Mouse (Mus musculus) T-helper 2 cell (primary cell): ENCODE measurements around the gene Ppm1f.
"Not testable (repeated sequence)": the region's sequence is repeated elsewhere in the genome, so short reads cannot be mapped to it uniquely, and the experiment has no call there.

Experiments
- in situ Hi-C: fragments of 300-600 bp; cut with MboI, MseI; formaldehyde crosslinking; loops from one replicate; pipeline ENCODE4 v1.15.1; 2025; ENCODE audit warnings: high pct_unique_total_duplicates

The Ppm1f gene

DNA sequence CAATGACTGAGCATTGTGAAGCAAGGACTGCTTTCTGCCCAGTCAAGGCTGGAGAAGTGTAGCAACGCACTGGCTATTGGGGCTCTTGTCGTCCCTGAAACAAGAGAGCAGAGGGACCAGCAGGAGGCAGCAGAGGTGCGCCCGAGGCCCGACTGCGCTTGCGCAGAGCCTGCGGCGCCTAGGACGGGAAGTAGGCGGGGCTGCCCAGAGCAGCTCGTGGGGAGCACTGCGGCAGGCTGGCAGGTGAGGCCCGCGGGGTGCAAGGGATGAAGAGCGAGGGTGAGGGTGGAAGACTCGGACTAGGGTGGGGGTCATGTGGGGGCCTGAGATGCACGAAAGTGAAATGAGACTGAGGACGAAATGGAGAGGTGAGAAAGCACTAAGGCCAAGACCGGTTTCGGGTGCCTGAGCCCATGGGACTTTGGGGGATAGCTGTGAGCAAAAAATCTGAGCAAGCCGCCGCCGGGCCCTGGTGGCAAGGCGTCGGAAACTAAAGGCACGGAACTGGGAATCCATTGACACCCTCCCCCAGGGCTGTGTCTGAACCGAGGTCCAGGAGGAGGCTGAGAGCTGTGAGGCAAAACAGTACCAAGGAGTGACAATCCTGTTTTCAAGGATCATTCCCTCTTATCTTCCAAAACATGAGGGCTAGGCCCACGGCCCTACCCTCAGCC, at the start of gene Ppm1f:
Gene Ppm1f, plus strand, starts transcription at position 88 of the 674 bp plus-strand sequence.
- in situ Hi-C loops, result loop anchor here (25.0 kb wide), 1 partner anchor 1284 kb away; no protein-coding TSS in a partner anchor

DNA sequence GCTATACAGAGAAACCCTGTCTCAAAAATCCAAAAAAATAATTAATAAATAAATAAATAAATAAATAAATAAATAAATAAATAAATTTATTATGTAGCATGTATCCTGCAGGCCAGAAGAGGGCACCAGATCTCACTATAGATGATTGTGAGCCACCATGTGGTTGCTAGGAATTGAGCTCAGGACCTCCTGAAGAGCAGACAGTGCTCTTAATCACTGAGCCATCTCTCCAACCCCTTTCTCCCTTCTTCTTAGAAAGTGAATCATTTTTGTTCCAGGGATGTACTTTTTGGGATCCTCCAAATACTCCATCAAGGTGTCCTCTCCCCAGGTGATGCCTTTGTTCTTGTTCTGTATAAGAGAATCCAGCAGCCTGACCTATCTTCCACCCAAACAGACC, 47.1 kb upstream of the Ppm1f start:
- in situ Hi-C loops, result no loop called here

DNA sequence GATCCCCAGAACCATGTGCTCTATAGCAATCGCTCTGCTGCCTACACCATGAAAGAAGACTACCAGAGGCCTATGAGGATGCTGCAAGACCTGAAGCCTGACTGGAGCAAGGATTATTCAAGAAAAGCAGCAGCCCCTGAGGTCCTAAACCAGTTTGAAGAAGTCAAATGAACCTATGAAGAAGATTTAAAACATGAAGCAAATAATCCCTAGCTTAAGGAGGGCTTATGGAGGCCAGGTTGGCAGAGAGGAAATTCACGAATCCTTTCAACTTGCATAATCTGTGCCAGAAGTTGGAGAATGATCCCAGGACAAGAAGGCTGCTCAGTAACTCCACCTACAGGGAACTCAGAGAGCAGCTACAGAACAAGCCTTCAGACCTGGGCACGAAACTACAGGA, 43.9 kb upstream of the Ppm1f start:
- in situ Hi-C loops, result no loop called here

DNA sequence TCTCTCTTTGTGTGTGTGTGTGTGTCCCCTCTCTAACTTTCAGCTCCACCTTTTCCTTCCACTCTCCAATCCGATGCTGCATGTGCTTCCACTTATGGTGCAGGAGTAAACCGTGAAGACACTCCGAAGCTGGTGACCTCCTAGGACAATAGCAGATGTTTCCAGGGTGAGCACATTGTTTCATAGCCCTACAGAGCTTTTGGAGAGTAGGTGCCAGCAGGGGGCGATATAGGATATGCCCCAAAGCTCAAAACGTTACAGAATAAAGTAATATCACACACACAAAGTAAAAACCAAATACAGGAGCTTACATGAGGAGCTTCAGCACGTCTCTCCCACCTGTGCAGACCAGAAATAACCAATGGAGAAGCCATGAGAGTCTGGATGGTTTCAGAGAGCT, 41.4 kb upstream of the Ppm1f start:
- in situ Hi-C loops, result no loop called here

DNA sequence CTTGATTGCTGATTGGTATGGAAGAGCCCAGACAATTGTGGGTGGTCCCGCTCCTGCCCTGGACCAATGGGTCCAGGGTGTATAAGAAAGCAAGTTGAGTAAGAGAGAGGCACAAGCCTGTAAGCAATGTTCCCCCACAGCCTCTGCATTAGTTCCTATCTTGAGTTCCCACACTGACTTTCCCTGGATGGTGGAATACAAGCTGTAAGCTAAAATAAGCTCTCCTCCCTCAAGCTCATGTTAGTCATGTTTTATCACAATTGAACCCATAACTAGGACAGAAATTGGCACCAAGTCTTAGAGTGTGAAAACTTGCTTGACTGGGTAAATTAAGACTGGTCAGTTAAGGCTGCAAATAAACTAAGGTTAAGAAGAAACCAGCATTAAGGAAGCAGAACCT, 40.7 kb upstream of the Ppm1f start:
- in situ Hi-C loops, result no loop called here

DNA sequence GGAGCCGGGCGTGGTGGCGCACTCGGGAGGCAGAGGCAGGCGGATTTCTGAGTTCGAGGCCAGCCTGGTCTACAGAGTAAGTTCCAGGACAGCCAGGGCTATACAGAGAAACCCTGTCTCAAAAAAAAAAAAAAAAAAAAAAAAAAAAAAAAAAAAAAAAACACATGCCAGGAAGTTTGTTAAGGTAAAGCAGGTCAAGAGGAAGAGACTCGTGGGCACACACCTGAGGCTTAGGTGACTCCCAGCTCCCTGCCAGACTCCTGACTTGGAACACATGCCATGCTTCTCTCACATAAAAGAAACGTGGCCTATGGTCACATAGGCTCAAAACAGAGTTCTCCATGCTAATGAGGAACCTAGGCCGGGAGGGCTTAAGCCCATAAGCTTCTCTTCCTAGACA, 40.2 kb upstream of the Ppm1f start:
- in situ Hi-C loops, result not testable (repeated sequence)

DNA sequence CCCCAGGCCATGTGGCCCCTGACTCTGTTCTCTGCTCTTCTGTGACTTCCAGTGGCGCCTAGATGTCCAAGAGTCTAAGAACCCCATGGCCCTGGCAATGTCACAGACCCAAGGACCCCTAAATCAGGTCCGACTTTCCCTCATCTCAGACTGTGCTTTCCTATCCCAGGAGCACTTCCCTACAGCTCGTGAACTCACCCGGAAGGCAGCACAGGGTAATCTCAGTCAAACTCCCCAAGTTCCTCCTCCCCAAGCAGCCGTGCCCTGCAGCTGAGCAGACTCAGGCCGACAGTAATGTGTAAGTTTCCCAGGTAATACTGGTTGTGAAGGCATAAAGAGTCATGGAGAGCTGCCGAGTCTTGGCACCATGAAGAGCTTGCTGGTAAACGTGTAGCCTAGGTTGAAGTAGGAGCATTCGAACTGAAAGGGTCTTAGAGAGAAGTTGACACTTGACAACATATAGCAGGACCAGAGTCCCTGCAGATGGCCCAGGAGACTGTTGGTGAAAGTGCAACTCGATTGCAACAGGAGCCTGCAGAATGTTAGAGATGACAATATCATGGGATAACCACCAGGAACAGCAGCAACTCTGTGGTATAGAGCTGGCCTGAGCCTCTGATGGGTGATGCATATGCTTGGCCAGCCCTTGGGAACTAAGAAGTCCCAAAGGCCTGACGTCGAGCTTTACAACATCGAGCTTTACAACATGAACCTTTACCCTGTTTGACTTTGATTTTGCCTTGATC, 39.4 kb upstream of the Ppm1f start:
- in situ Hi-C loops, result no loop called here

DNA sequence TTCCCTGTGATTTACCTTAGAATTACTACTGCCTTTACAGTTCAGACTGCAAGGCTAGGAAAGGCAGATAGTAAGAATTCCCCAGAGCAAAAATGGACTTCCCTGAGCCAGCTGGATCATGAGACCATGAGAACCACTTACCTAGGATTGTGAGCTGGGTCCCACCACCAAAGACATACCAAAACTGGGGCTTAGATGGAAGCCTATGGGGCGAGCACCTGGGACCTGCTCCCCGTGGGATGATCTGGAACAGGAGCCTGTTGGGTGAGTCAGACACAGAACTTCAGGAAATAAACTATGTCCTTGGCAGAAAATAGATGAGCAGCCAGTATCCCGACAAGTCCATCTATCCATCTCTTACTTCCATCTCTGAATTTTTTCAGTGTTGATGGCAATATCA, 34.0 kb upstream of the Ppm1f start:
- in situ Hi-C loops, result loop anchor here (10.0 kb wide), 1 partner anchor 1123 kb away; the partner anchor contains the start of gene Vpreb2

DNA sequence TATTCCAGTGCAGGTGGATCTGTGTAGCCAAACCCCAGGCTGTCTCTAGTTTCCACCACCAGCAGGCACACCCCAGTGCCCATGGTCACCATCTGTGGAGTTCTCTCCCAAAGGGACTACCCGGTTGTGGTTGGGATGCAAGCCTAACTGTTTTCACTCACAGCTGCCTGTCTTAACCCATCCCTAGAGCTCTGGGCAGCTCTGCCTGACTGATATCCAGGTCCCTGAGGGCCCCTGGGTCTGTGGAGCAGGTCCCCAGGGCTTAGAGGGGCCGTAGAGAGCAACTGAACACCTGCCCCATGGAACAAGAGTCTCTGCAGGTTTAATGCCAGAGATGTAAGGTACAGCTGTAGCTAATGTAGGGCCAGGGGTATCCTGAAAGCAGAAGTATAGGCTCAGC, 32.3 kb upstream of the Ppm1f start, which contains the start of gene Igll1:
Gene Igll1, minus strand, starts transcription at position 8 of the 400 bp plus-strand sequence.
- in situ Hi-C loops, result loop anchor here (10.0 kb wide), 1 partner anchor 1121 kb away; the partner anchor contains the start of gene Vpreb2

DNA sequence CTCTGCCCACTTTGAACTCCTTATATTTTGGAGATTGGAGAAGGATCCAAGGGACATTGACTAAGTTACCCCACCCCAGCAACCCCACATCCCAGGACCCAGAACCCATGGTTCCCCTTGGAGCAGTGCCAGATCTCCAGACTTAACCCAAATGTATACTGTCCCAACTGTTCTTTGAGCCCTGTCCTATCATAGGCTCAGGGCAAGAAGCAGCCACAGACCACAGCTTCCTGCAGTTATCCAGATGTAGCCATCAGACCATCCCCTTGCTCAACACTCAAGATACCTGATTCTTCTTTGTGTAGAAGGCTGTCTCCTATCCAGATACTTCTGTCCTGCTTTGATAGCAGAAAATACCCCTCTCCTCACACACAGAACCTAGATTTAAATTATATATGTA, 31.1 kb upstream of the Ppm1f start:
- in situ Hi-C loops, result loop anchor here (10.0 kb wide), 1 partner anchor 1120 kb away; the partner anchor contains the start of gene Vpreb2

DNA sequence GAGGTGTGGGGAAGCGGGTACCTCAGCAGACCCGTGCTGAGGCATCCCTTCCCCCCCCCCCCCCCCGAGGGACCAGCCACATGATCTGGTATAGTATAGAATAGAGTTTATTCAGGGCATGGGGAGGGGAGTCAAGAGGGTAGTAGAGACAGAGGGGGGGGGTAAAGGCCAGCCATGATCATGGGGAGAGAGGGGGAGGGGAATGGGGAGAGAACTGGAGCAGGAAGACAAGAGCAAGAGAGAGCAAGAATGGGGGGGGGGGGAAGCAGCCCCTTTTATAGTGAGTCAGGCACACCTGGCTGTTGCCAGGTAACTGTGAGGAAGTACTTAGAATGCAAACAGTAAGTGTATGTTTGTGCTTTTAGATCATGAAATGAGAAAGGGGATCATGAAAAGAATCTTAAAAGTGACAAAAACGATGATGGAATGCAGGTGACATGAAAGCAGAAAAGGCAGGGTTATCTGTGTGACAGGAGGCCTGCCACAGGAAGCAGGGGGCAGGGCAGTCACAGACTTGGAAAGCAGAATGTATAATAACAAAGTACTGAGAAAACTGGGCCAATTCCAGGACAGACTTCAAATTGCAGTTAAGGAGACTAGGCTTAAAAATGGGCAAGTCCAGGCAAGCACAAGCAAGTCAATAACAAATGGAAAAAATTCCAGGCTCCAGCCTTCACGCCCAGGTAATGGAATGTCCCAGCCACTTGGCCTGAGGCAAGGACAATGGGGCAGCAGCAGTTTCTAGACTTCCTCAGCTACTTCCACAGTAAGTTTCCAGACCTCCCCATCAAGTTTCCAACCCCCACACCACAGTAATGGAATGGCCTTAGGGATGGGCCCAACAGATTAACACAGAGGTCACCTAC, 30.3 kb upstream of the Ppm1f start:
- in situ Hi-C loops, result loop anchor here (10.0 kb wide), 1 partner anchor 1119 kb away; the partner anchor contains the start of gene Vpreb2

DNA sequence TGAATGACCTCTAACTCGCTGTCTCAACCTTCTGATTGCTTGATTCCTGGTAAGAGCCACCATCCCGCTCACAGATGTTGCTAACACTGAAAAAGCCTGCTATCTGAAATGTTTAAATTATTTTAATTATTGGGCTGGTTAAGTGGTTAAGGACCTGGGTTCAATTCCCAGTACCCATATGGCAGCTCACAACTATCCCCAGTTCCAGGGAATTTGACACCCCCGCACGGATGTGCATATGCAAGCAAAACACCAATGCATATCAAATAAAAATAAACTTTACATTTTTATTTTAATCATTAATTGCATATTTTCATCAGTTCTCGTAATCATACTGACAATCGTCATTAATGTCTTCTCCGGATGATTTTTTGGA, 26.0 kb upstream of the Ppm1f start:
- in situ Hi-C loops, result no loop called here

DNA sequence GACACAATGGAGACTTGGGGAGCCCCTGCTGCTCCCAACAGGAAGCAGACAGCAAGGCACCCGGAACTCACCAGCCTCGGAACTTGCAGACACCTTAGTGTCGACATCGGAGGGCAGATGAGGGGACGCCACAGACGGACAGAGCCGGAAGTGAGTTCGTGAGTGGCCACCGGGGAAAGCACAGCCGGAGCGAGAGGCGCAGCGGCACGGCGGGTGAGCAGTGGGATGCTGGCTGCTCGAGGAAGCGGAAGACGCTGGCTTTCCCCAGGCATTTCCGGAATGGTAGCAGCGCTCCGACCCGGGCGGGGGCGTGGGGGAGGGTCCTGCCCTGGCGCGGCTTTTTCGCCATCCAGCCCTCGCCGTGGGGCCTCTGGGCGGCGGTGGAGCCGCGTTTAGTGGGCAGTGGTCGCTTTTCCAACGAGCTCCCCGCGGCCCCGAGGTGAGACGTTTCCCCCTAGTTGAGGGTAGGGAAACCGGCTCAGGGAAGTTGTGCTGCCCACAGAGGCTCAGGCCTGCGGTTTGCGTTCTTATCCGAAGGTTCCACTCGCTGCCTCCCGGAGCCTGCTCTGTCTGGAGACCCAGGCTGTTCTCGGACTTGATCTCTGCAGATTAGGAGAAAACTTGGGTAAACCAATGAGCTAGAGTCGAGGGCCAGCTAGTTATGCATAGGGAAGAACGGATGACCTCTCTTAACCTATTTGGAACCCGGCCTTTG, 25.5 kb upstream of the Ppm1f start, which contains the start of the genes Top3b and Vpreb1:
Gene Top3b, plus strand, starts transcription at position 120 of the 715 bp plus-strand sequence.
Gene Vpreb1, minus strand, starts transcription at position 227 of the 715 bp plus-strand sequence.
- in situ Hi-C loops, result no loop called here

DNA sequence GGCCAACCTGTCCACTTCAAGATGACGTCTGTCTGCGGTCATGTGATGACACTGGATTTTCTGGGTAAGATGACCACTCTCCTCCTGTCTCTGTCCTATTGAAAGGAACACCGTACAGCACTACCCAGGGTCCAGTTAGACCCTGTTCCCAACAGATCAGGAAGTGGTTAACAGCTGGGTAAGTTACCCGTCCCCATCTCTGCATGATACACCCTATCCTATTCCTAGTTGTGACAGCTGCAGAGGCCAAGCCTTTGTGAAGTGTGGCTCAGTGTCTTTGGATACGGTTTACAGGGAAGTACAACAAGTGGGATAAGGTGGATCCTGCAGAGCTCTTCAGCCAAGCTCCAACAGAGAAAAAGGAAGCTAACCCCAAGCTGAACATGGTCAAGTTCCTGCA, 17.2 kb upstream of the Ppm1f start:
- in situ Hi-C loops, result loop anchor here (25.0 kb wide), 1 partner anchor 1267 kb away; no protein-coding TSS in a partner anchor

DNA sequence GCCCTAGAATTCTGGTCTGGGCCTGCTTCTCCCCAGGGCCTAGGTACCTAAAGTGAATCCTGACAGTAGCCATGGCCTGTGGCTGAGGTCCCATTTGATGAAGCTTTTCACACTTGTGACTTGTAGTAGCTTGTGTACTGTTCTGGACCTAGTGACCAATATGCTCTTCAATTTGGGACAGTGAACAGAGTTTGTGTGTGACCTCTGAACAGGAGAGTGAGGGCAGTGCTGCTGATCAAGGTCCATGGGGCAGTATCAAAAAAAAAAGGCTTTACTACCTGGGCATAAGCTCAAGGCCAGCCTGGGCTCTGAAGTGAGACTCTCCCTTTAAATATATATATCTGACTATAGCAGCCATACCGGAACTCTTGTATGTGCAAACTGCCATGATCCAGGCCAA, 7.9 kb upstream of the Ppm1f start:
- in situ Hi-C loops, result loop anchor here (25.0 kb wide), 1 partner anchor 1276 kb away; no protein-coding TSS in a partner anchor

DNA sequence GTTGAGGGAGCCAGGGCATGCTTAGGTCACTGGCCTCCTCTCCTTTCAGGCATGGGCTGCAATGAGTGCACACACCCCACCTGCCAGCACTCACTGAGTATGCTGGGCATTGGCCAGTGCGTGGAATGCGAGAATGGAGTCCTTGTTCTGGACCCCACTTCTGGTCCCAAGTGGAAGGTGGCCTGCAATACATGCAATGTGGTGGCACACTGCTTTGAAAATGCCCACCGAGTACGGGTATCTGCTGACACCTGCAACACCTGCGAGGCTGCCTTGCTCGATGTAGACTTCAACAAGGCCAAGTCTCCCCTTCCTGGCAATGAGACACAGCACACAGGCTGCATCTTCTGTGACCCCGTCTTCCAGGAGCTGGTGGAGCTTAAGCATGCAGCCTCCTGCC, 3.9 kb upstream of the Ppm1f start:
- in situ Hi-C loops, result loop anchor here (25.0 kb wide), 1 partner anchor 1280 kb away; no protein-coding TSS in a partner anchor

DNA sequence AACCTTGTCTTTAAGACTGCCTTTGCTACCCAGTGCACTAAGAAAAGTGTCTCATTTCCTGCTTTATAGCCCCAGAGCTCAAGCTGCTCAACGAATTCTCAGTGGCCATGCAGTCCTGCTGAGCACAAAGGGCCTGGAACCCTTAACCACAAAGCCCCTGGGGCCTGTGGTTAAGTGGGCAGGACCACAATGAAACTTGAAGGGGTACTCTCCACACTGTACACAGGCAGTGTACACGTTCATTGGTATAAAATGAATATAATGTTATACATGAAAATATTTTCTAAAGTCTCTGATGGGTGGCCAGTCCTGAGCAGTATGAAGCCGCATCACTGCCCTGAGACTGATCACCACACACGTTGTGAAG, 271 bp upstream of the Ppm1f start:
- in situ Hi-C loops, result loop anchor here (25.0 kb wide), 1 partner anchor 1284 kb away; no protein-coding TSS in a partner anchor

DNA sequence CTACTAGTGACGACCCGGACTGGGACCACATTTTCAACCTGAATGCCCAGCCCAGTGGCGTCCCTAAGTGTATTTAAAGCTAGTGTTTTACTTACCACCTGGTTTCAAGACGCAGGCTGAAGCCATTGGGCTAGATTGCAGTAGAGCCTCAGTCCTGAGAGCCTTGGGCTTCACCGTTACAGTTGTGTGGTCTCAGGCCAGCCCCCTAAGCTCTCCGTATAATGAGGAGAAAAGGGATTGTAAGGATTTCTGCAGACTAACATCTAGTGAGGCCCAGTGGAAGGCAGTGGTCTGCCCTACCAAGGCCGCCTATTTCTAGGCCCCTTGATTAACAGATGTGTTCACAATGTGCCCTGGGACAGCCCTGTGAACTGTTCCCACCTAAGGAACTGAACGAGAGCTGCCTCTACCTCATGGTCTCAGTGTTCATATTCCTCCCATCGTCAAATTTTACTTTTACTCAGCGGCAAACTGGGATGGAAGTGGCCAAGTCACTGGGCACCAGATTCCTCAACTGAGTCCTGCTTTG, 851 bp downstream of the Ppm1f start:
- in situ Hi-C loops, result loop anchor here (25.0 kb wide), 1 partner anchor 1285 kb away; no protein-coding TSS in a partner anchor

DNA sequence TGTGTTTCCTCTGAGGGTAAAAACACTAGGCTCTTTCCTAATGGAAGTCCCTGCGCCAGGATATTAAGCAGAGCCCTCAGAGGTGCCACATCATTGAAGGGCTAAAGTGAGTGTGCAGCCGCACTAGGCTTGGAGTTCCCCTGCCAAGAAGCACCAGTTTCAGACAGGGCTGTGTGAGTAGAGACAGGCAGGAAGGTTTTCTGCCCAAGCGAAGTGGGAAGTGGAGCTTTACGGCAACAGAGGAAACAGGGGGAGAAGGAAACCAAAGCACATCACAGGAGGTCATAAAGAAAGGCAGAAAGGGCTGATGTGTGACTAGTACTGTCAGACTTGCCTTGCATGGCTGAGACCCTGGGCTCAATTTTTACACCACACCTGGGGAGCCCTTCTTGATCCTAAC, 6.1 kb downstream of the Ppm1f start:
- in situ Hi-C loops, result no loop called here

DNA sequence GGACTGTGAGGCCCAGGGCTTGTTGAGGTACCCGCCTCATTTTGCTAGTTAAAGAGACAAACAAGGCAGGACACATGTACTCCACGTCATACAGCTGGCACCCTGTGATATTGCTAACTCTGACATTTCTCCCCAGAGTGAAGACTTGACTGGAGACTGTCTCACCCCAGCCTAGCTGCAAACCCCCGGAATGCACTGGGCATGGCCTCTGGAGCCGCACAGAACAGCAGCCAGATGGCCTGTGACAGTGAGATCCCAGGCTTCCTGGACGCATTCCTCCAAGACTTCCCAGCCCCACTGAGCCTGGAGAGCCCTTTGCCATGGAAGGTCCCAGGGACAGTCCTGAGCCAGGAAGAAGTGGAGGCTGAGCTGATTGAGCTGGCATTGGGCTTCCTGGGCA, 6.9 kb downstream of the Ppm1f start:
- in situ Hi-C loops, result no loop called here

DNA sequence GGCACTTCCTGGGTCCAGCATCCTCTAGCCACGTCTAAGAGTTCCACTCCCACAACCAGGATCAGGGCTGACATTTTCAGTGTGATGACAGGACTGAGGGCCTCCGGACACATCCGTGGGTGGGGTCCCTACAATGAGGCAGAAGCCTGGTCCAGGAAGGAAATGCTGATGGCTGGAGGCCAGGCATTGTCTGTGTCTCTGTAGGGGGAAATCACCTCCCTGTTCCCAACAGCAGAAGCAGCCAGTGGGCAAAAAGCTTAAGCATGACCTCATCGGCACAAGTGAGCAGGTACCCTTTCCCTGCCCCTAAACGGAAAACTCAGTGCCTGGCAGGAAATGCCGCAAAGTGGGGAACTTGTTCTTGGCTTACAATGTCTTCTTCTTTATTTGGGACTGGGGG, 11.5 kb downstream of the Ppm1f start:
- in situ Hi-C loops, result no loop called here
